Mouse (Mus musculus) adrenal gland, postnatal 0 days (tissue): ENCODE data around the gene Plk5. TPM values are rescaled to one million over a fixed set of nuclear protein-coding genes. Genes with fewer than 3 reads are reported as not detected.

ENCODE experiments used
- microRNA-seq: library from miRNA; unstranded; fragments of <30 nt; microRNA quantifications from one replicate; pipeline ENCODE4, GENCODE M21; 2016; ENCODE audit warnings: borderline replicate concordance; ENCODE audit not compliant: insufficient number of aligned reads
- polyA plus RNA-seq: library from polyadenylated mRNA; unstranded; fragments of >200 nt; fragmentation: Nextera tagmentation; extraction: Ambion mirVana; gene quantifications from 2 replicates; pipeline ENCODE4 v1.2.1, GENCODE M21; 2015

Gene Plk5
- 0.26 TPM in 1 of 2 replicates, not detected in the other for polyA plus RNA-seq

DNA sequence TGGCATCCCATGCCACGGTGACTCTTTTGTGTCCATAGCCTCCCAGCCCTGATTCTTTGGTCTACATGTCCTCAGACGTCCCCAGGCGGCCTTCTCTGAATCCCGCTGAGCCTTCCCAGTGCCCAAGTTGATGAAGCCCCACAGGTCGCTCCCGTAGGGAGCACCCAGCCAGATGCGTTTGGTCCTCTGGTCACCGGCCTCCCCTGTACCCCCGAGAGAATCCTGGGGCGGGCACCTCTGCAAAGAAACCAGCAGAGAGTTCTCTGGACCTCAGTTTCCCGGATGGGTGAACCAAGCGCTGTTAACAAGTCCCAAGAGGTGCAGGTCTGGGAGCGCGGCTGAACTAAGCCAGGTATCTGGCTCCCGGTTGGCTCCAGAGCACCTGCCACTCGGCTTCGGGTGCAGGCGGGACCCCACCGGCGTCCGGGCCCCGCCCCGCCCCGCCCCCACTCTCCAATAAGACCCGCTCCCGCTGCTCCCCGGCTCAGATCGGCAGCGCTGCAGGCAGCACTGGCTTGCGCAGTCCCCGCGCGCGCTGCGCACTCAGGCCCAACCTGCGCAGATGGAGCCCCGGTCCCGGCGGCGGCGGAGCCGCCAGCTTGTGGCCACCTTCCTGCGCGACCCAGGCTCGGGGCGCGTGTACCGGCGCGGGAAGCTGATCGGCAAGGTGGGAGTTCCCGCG, at the start of gene Plk5:
Plk5 (plus strand) TSS at position 459 of the 682 bp plus-strand sequence.

DNA sequence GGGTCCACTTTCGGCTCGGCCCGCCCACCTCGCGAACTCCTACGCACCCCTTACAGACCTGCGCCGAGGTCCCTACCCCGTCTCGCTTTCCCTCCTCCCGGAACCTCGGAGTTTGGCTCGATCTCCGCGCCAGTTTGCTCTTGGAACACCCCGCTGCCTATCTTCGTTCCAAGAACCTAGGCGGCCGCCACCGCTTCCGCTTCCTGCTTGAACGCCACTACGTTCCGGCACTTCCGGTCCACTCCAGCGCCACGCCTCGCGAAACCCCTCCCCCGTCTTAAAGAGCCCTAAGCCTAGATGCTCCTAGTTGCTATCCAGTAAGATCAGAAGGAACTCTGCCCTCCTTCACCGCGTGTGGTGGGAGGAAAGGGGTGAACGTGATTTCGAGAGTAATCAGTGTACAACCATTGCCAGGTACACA, 35.9 kb upstream of the Plk5 start, which contains the start of gene 2310011J03Rik:
2310011J03Rik (minus strand) TSS at position 198 of the 421 bp plus-strand sequence.

DNA sequence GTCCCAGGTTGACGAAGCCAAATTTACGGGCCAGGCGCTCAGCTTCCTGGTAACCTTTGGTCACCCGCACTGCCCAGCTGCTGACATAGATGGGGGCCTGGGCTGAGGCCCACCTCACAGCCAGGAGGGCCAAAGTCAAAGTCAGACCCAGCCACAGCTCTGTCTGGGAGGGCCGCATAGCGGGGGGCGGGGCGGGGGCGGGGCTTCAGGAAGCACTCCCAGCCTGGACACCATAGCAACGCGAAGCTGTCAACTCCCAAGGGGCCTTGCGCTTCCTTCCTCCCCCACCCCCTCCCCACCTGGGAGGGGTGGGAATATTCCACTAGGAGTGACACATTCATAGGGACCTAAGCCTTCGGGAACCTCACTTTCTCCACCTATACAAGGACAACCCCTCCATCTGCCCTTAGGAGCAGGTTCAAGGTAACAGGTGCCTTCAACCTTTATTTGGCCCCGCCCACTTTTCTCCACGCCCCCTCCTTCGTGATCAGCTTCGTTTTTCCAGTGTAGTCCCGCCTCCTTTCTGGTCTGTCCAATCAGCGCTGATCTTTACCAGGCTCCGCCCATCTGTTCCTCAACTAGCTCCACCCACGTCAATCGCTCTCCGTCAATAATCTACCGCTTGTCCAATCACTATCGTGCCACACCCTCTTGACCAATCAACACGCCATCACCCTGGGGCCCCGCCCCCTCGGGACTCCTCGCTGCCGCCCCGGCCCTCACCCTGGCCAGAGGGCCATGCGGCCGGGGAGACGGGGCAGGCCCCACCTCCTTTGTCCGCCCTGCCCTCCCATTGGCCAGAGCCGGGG, 26.8 kb upstream of the Plk5 start, which contains the start of the genes Pcsk4 and Reep6:
Pcsk4 (minus strand) TSS at position 226 of the 809 bp plus-strand sequence.
Reep6 (plus strand) TSS at position 681 of the 809 bp plus-strand sequence.

DNA sequence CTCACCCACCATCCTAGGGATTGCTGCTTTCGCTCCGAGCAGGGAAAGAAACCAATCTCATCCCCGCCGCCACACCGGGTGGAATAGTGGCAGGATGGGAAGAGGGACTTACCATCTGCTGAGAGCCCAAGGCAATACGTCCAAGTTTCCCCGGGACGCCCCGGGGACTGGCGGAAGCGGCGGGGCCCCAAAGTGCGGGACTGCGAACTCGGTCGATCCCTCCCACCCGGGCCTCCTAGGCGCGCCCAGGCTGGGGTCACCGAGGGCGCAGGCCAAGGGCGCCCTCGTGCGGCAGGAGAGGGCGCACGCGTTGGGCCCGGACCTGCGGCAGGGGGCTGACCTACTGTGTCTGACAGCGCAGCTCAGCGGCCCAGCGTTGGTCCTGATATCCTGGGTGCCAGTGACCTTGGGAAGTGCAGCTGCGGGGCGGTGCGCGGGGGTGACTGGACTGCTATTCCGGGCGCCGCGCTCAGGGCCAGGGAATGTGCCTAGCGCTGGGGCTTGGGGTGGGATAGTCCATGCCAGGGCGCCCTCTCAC, 7.9 kb upstream of the Plk5 start, which contains the start of gene Adamtsl5:
Adamtsl5 (minus strand) TSS at position 169 of the 538 bp plus-strand sequence.

DNA sequence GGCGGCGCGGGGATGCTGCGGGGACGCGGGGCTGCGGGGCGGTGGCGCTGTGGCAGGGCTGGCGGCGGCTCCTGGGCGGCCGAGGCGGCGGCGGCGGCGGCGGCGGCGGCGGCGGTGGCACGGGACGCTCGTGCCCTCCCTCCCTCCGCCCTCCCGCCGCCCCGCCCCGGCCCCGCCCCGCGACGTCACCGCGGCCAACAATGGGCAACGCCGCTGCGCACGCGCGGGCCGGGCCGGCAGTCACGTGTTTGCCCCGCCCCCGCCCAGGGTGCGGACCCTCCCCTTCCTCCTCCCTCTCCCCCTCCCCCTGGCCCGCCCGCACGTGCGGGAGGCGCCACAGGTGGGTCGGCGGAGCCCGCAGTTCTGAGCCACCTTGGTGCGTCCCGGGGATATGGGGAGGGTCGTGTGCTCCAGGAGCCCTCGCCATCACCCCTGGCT, 31.3 kb downstream of the Plk5 start, which contains the start of gene Mex3d:
Mex3d (minus strand) TSS at position 138 of the 438 bp plus-strand sequence.

DNA sequence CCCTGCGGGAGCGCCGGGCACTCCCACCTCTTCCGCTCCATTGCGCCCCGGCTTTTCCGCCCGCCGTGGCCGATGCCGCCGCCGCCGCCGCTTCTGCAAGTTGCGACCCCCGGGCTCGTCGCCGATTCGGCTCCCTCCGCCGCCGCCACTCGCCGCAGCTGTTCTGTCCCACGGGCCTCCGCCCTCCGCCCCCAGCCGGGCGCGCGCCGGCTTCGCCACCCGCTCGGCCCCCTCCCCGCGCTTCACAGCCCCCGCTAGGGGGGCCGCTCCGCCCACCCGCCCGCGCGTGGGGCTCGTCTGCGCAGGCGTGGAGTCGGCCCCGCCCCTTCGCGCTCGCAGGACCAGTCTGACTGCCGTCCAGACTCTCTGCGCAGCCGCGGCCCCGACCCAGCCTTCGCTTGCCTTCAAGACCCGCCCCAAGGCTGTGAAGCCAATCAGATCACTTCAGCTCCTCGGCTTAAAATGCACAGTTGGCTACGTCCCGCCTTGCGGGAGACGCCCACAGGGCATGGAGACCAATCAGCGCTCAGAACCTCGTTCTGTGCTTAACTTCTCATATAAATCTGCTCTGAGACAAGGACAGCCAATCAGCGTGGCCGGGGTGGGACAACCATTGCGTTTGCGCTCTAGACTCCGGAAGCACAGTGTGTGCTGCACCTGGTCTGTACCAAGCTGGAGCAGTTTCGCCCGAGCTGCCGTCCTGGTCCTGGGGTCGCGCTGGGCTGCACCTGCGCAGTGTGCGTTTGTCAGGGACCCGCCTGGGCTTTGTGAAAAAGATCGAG, 43.1 kb downstream of the Plk5 start, which contains the start of gene Mbd3:
Mbd3 (minus strand) TSS at position 360 of the 782 bp plus-strand sequence.

DNA sequence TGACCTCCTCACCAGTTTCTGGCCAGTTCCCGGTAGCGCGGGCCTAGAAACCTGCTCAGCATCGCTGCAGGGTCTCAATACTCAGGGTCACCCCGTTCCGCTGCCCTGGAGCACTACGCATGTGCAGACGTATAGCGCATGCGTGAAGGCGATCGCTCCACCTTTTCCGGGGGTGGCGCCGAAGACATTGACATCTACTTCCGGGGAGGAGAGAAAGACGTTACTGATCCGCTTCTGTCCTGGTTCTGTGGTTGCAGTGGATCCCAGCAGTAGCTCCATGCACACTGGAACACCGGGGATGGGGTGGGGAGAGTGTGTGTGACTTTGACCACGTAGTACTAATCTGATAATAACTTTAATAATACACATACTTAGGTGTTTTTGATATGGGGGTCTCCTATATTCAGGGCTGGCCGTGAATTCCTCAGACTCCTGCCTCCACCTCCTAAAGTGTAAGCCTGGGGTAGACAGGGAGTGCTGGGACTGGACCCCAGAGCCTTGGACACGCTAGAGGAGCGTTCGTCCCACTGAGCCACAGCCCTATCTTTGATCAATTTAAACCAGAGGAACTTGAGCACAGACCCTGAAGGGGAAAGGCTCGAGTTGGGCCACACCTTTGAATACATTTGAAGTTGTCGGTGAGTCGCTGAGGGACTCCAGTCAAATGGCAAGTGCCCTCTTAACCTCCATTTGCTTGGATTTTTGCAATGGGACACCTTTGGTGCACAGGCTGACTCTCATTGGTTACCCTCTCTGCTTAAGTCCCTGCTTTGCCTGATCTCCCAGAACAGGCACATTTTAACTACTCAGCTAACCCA, 50.6 kb downstream of the Plk5 start, which contains the start of gene Uqcr11:
Uqcr11 (minus strand) TSS at position 147 of the 818 bp plus-strand sequence.

Small RNA genes lying within 50 kb of the gene (microRNA-seq; reads per million reads assigned to microRNA genes)
- gene Gm22721 = not detected

Other genes starting within 250 kb of the Plk5 start
- 10.7 and 13.5 TPM in 2 replicates for gene Stk11, start 240.7 kb upstream of the Plk5 start, polyA plus RNA-seq
- 381 and 502 TPM in 2 replicates for gene Atp5d, start 217.8 kb upstream of the Plk5 start, polyA plus RNA-seq
- 9.5 and 12.7 TPM in 2 replicates for gene Cbarp, start 215.6 kb upstream of the Plk5 start, polyA plus RNA-seq
- 9.1 and 14.6 TPM in 2 replicates for gene Midn, start 208.2 kb upstream of the Plk5 start, polyA plus RNA-seq
- gene Cirbp, start 190.5 kb upstream of the Plk5 start, polyA plus RNA-seq = 298 and 357 TPM in 2 replicates
- gene 1600002K03Rik, start 183.5 kb upstream of the Plk5 start, polyA plus RNA-seq = 23.0 and 26.5 TPM in 2 replicates
- gene Efna2, start 177.0 kb upstream of the Plk5 start, polyA plus RNA-seq = 13.9 and 14.2 TPM in 2 replicates
- gene Mum1, start 130.0 kb upstream of the Plk5 start, polyA plus RNA-seq = 26.2 TPM in 2 replicates
- gene Ndufs7, start 107.3 kb upstream of the Plk5 start, polyA plus RNA-seq = 325 and 379 TPM in 2 replicates
- gene Gamt, start 95.4 kb upstream of the Plk5 start, polyA plus RNA-seq = 79.8 and 194 TPM in 2 replicates
- 25.3 and 33.2 TPM in 2 replicates for gene Dazap1, start 95.0 kb upstream of the Plk5 start, polyA plus RNA-seq
- 722 and 992 TPM in 2 replicates for gene Rps15, start 64.0 kb upstream of the Plk5 start, polyA plus RNA-seq
- 5.2 and 14.1 TPM in 2 replicates for gene Apc2, start 60.5 kb upstream of the Plk5 start, polyA plus RNA-seq
- 57.7 and 64.6 TPM in 2 replicates for gene 2310011J03Rik, start 35.9 kb upstream of the Plk5 start, polyA plus RNA-seq
- 3.2 and 3.3 TPM in 2 replicates for gene Pcsk4, start 27.0 kb upstream of the Plk5 start, polyA plus RNA-seq
- gene Reep6, start 26.5 kb upstream of the Plk5 start, polyA plus RNA-seq = 5.7 and 5.9 TPM in 2 replicates
- 24.9 and 42.4 TPM in 2 replicates for gene Adamtsl5, start 8.0 kb upstream of the Plk5 start, polyA plus RNA-seq
- gene Mex3d, start 31.2 kb downstream of the Plk5 start, polyA plus RNA-seq = 6.5 and 7.7 TPM in 2 replicates
- gene Mbd3, start 43.1 kb downstream of the Plk5 start, polyA plus RNA-seq = 90.1 and 97.9 TPM in 2 replicates
- 1,129 and 1,245 TPM in 2 replicates for gene Uqcr11, start 50.4 kb downstream of the Plk5 start, polyA plus RNA-seq
- 49.3 and 57.5 TPM in 2 replicates for gene Tcf3, start 77.2 kb downstream of the Plk5 start, polyA plus RNA-seq
- gene Onecut3, start 138.4 kb downstream of the Plk5 start, polyA plus RNA-seq = not detected in 2 replicates
- 0.61 and 0.94 TPM in 2 replicates for gene Atp8b3, start 182.7 kb downstream of the Plk5 start, polyA plus RNA-seq
- 11.2 and 20.1 TPM in 2 replicates for gene Rexo1, start 205.1 kb downstream of the Plk5 start, polyA plus RNA-seq
- 7.9 and 8.0 TPM in 2 replicates for gene Klf16, start 220.9 kb downstream of the Plk5 start, polyA plus RNA-seq
- gene Abhd17a, start 233.9 kb downstream of the Plk5 start, polyA plus RNA-seq = 102 and 134 TPM in 2 replicates
- 54.3 and 79.2 TPM in 2 replicates for gene Scamp4, start 246.4 kb downstream of the Plk5 start, polyA plus RNA-seq
- 1.7 and 4.1 TPM in 2 replicates for gene Adat3, start 246.4 kb downstream of the Plk5 start, polyA plus RNA-seq
- 0.65 and 0.98 TPM in 2 replicates for gene Gm49322, start 249.6 kb downstream of the Plk5 start, polyA plus RNA-seq